19 mouse cellular contexts compared by ENCODE assay signal in the genomic region with DNA sequence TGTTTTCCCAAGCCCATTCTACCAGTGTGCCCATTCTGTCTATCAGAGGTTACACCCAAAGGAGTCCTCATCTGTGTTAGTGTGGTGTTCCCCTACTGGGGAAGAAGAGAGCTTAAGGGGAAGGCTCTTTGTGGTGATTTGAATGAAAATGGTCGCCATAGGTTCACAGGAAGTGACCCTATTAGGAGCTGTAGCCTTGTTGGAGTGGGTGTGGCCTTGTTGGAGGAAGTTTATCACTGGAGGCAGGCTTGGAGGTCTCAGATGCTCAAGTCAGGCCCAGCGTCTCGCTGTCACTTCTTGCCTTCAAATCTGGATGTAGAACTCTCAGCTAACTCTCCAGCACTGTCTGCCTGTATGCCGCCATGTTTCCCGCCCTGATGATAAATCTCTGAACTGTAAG.
"Had no signal": no experiment of that assay in that cellular context is flagged by ENCODE, and none has a peak within 500 bp of the region (broad histone marks: within the 10 kb centered on the region; RNA-seq: fewer than 3 reads in every experiment).

No protein-coding gene starts in this region.

- H3K4me3 ChIP-seq: midbrain, embryonic 10.5 days; midbrain, embryonic 12.5 days; myocyte; neural tube, embryonic 13.5 days; neural tube, embryonic 15.5 days had no signal

- H3K9ac ChIP-seq: lung, embryonic 14.5 days; midbrain, embryonic 12.5 days; neural tube, embryonic 13.5 days; neural tube, embryonic 15.5 days had no signal

- H3K9me3 ChIP-seq: midbrain, embryonic 10.5 days; midbrain, embryonic 12.5 days; neural tube, embryonic 13.5 days; neural tube, embryonic 15.5 days had no signal

- H3K4me2 ChIP-seq: lung, embryonic 14.5 days; midbrain, embryonic 12.5 days; neural tube, embryonic 13.5 days; neural tube, embryonic 15.5 days had no signal

- H3K27me3 ChIP-seq: midbrain, embryonic 12.5 days; neural tube, embryonic 13.5 days had no signal

- ATAC-seq: midbrain, embryonic 16.5 days had no signal

- H3K4me1 ChIP-seq: midbrain, embryonic 10.5 days; midbrain, embryonic 12.5 days had no signal

- H3K27ac ChIP-seq: midbrain, embryonic 10.5 days; midbrain, embryonic 12.5 days; neural tube, embryonic 13.5 days; neural tube, embryonic 15.5 days had no signal

- DNase-seq: lung, adult 18-20 months; lung, embryonic 14.5 days; lung, postnatal 10 days; lung, postnatal 4 days; midbrain, embryonic 14.5 days; retina, postnatal 1 day; right cerebral cortex, adult 18-20 months; right cerebral cortex, postnatal 25 days; right cerebral cortex, postnatal 4 days; spleen, adult 18-20 months; thymus, adult 18-20 months; thymus, postnatal 14 days; thymus, postnatal 36 days had no signal
